Mouse (Mus musculus) heart, postnatal 0 days (tissue): ENCODE data around the gene Fev.

ENCODE experiments used
- CTCF ChIP-seq: IDR thresholded peaks from 2 replicates; pipeline ENCODE4 v1.5.1; 2016; ENCODE audit warnings: antibody characterized with exemption, control low read depth, low read depth
- EP300 ChIP-seq: IDR thresholded peaks from 2 replicates; pipeline ENCODE4 v1.6.1; 2016; ENCODE audit warnings: antibody characterized with exemption, low read depth

- TF ChIP-seq CTCF (no peak), EP300 (no peak)
Observed at GRCm38 (mm10) chr1:74883441-74883840, 1.8 kb downstream of the Fev start.
